Mouse (Mus musculus) lung, adult 2 months (tissue): Measurements from ENCODE around the gene Lrfn1. TPM values are rescaled to one million over a fixed set of nuclear protein-coding genes. Genes with fewer than 3 reads are reported as not detected.

Experiments used
- DNase-seq: peaks from one replicate; pipeline ENCODE4 v3.0.0; 2022
- H3K4me1 ChIP-seq: fragments of 200-500 bp; 2 replicates; pipeline ENCODE4 v1.6.1; 2011; ENCODE audit warnings: low read length; ENCODE audit not compliant: control insufficient read depth, insufficient read depth
- H3K4me3 ChIP-seq: fragments of 200-500 bp; replicated peaks from 2 replicates; pipeline ENCODE3; 2011; ENCODE audit warnings: low read depth, mild to moderate bottlenecking, control low read depth, low read length; ENCODE audit errors: extremely low read depth
- CTCF ChIP-seq: fragments of 200-500 bp; IDR thresholded peaks from 2 replicates; pipeline ENCODE4 v1.5.1; 2011; ENCODE audit warnings: mild to moderate bottlenecking, low read length, control low read depth; ENCODE audit not compliant: insufficient read depth
- POLR2A ChIP-seq: fragments of 200-500 bp; IDR thresholded peaks from 2 replicates; pipeline ENCODE4 v1.6.1; 2011; ENCODE audit warnings: low read depth, mild to moderate bottlenecking, control low read depth, low read length, borderline replicate concordance; ENCODE audit errors: extremely low read depth
- WGBS: fragments of 180-500 bp; shearing (Covaris S2); methylation state at CpG from one replicate; pipeline ENCODE4 v1.1.7; 2018; 5-methylcytosine and 5-hydroxymethylcytosine counted together
- polyA plus RNA-seq: library from polyadenylated mRNA; depleted of rRNA; stranded (reverse); fragments of >200 nt; gene quantifications from 2 replicates; pipeline ENCODE4 v1.2.3, GENCODE M21; 2012

Gene Lrfn1
- polyA plus RNA-seq, 1 experiment = 5.5 TPM

GRCm38 (mm10) chr7:28444344-28444974 lies 7.3 kb upstream of the Lrfn1 start:
- no peak overlapping the region for H3K4me3 ChIP-seq
- WGBS = 73% methylated on average over 13 of the region's 13 CpGs
- DNase-seq = no peak
- no peaks in the 10 kb centered on the region for H3K4me1 ChIP-seq
- no peak for TF ChIP-seq POLR2A
- TF ChIP-seq CTCF = no peak

GRCm38 (mm10) chr7:28446446-28446845 lies 5.3 kb upstream of the Lrfn1 start:
- Histone ChIP-seq H3K4me1 (no peaks in the 10 kb centered on the region), H3K4me3 (no peak overlapping the region)
- 12% methylated on average over 12 of the region's 12 CpGs for WGBS
- peak; percentile 87 for DNase-seq
- TF ChIP-seq CTCF (peak; percentile 74), POLR2A (no peak)

GRCm38 (mm10) chr7:28447101-28447830 lies 4.5 kb upstream of the Lrfn1 start:
- TF ChIP-seq POLR2A (no peak), CTCF (no peak)
- H3K4me3 ChIP-seq = no peak overlapping the region
- DNase-seq = no peak
- 42% methylated on average over 12 of the region's 12 CpGs for WGBS
- peaks cover under 1% of the 10 kb centered on the region for H3K4me1 ChIP-seq

GRCm38 (mm10) chr7:28447865-28448820 lies 3.6 kb upstream of the Lrfn1 start:
- H3K4me1 ChIP-seq = peaks cover 3% of the 10 kb centered on the region
- no peak for DNase-seq
- 70% methylated on average over 13 of the region's 13 CpGs for WGBS
- TF ChIP-seq CTCF (no peak), POLR2A (no peak)
- no peak overlapping the region for H3K4me3 ChIP-seq

GRCm38 (mm10) chr7:28452361-28453005 lies 703 bp downstream of the Lrfn1 start:
- 5% methylated on average over 22 of the region's 24 CpGs for WGBS
- Histone ChIP-seq H3K4me3 (peak overlapping the region; percentile 57), H3K4me1 (peaks cover 3% of the 10 kb centered on the region)
- no peak for DNase-seq
- TF ChIP-seq POLR2A = no peak
- TF ChIP-seq CTCF = no peak

GRCm38 (mm10) chr7:28460361-28460760 lies 8.6 kb downstream of the Lrfn1 start:
- Histone ChIP-seq H3K4me1 (no peaks in the 10 kb centered on the region), H3K4me3 (no peak overlapping the region)
- TF ChIP-seq POLR2A (no peak), CTCF (no peak)
- WGBS = 90% methylated on average over 5 of the region's 5 CpGs
- DNase-seq = no peak

GRCm38 (mm10) chr7:28462769-28463168 lies 11.0 kb downstream of the Lrfn1 start:
- DNase-seq = no peak
- TF ChIP-seq POLR2A (no peak), CTCF (no peak)
- Histone ChIP-seq H3K4me3 (no peak overlapping the region), H3K4me1 (no peaks in the 10 kb centered on the region)
- WGBS = 89% methylated on average over 2 of the region's 2 CpGs

GRCm38 (mm10) chr7:28464416-28465212 lies 12.8 kb downstream of the Lrfn1 start:
- WGBS = 56% methylated on average over 10 of the region's 10 CpGs
- no peak for TF ChIP-seq CTCF
- no peak for TF ChIP-seq POLR2A
- Histone ChIP-seq H3K4me3 (no peak overlapping the region), H3K4me1 (no peaks in the 10 kb centered on the region)
- DNase-seq = peak; percentile 65
